Mouse (Mus musculus): ENCODE measurements at regions not wholly inside any gene's neighbourhood (a gene's known extent, or its start where the extent isn't known, plus 50 kb on each side); places are given as distances from the start of the nearest gene placed in this dataset.

GRCm38 (mm10) chr10:99416896-99417479, 154.0 kb downstream of the Dusp6 start:
- DNase-seq (ENCODE audit: low spot score): no peak

GRCm38 (mm10) chr10:99417591-99417990, 154.6 kb downstream of the Dusp6 start:
- no peak for DNase-seq (ENCODE audit: low spot score)

- DNase-seq (ENCODE audit: low spot score): no peak
Observed at GRCm38 (mm10) chr10:99418497-99418896, 155.5 kb downstream of the Dusp6 start.

- no peak for DNase-seq (ENCODE audit: low spot score)
Observed at GRCm38 (mm10) chr10:99419532-99419931, 156.5 kb downstream of the Dusp6 start.

GRCm38 (mm10) chr10:99423406-99423805, 160.4 kb downstream of the Dusp6 start:
- no peak for DNase-seq (ENCODE audit: low spot score)

- DNase-seq (ENCODE audit: low spot score): no peak
Observed at GRCm38 (mm10) chr10:99425265-99425664, 162.2 kb downstream of the Dusp6 start.

- no peak for DNase-seq (ENCODE audit: low spot score)
Observed at GRCm38 (mm10) chr10:99430175-99430574, 167.1 kb downstream of the Dusp6 start.

- peak; percentile 1 for DNase-seq (ENCODE audit: low spot score)
Observed at GRCm38 (mm10) chr10:99430669-99431561, 167.9 kb downstream of the Dusp6 start.

GRCm38 (mm10) chr10:99437060-99437459, 174.0 kb downstream of the Dusp6 start:
- DNase-seq (ENCODE audit: low spot score): no peak

GRCm38 (mm10) chr10:99440169-99440568, 177.1 kb downstream of the Dusp6 start:
- DNase-seq (ENCODE audit: low spot score): no peak

GRCm38 (mm10) chr10:99441014-99441413, 178.0 kb downstream of the Dusp6 start:
- DNase-seq (ENCODE audit: low spot score): no peak

GRCm38 (mm10) chr10:99441931-99442330, 178.9 kb downstream of the Dusp6 start:
- DNase-seq (ENCODE audit: low spot score): no peak

- no peak for DNase-seq (ENCODE audit: low spot score)
Observed at GRCm38 (mm10) chr10:99443453-99444170, 180.6 kb downstream of the Dusp6 start.

GRCm38 (mm10) chr10:99450714-99451625, 187.9 kb downstream of the Dusp6 start:
- no peak for DNase-seq (ENCODE audit: low spot score)

- DNase-seq (ENCODE audit: low spot score): no peak
Observed at GRCm38 (mm10) chr10:99451639-99452417, 188.8 kb downstream of the Dusp6 start.

GRCm38 (mm10) chr10:99456180-99456579, 193.1 kb downstream of the Dusp6 start:
- no peak for DNase-seq (ENCODE audit: low spot score)

GRCm38 (mm10) chr10:99458047-99458446, 195.0 kb downstream of the Dusp6 start:
- no peak for DNase-seq (ENCODE audit: low spot score)

GRCm38 (mm10) chr10:99459171-99459660, 196.2 kb downstream of the Dusp6 start:
- no peak for DNase-seq (ENCODE audit: low spot score)

GRCm38 (mm10) chr10:99459823-99460361, 196.9 kb downstream of the Dusp6 start:
- DNase-seq (ENCODE audit: low spot score): peak; percentile 11

GRCm38 (mm10) chr10:99460847-99461445, 197.9 kb downstream of the Dusp6 start:
- peak; percentile 17 for DNase-seq (ENCODE audit: low spot score)

All from spleen, adult 12 weeks (tissue).